Mouse (Mus musculus): Measurements from ENCODE around the gene A630089N07Rik. TPM values are rescaled to one million over a fixed set of nuclear protein-coding genes. Genes with fewer than 3 reads are reported as not detected.
"Not testable (repeated sequence)": the region's sequence is repeated elsewhere in the genome, so short reads cannot be mapped to it uniquely, and the experiment has no call there.

Gene A630089N07Rik
- polyA plus RNA-seq, 1 experiment from 2014 or later: 17.6 TPM

DNA sequence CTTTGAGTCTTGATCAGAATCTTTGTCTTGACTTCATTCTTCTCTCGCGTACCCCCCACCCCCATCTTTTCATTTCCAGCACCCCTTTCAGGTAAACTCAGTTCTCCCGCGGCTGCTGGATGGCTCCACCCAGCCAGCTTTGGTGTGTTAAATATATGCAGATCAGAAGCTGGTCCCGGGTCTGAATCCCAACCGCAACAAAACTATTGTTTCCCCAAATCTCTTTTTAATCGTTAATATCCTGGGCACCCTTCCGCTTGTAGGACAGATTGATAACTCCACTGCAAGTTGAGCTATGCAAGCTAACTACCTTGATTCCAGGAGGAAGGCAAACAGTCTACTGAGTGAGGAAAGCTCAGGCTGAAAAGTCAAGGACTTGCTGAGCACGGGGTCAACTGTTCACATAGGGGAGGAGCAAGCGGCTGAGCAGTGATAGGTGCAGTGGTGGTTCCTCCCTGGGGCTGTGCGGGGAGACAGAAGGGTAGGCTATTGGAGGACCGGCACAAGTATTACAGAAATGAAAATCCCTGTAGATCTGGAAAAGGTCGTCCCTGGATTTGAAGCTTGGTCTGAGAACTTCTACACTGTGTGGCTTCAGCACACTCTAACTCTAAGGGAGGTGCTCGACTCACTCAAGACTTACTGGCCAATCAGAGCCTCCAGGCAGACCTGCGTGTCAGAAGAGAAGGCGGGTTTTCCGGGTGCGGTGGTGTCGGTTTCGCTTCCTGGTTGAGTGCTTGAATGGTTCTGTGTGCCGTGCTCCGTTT lies 85.5 kb downstream of the A630089N07Rik start, which contains the start of gene B230307C23Rik:
B230307C23Rik (plus strand) TSS at position 700 of the 767 bp plus-strand sequence.
- peak within 1 kb of the TSS; percentile 81 for H3K27ac ChIP-seq (replicated peaks)
- 3% methylated on average over 22 of the region's 22 CpGs for WGBS
- ATAC-seq (ENCODE audit: insufficient number of reproducible peaks, low FRiP score, low TSS enrichment, low read depth): peak; percentile 97

GRCm38 (mm10) chr16:97995849-97996615 lies 86.2 kb downstream of the A630089N07Rik start:
- ATAC-seq (ENCODE audit: insufficient number of reproducible peaks, low FRiP score, low TSS enrichment, low read depth): no peak
- H3K36me3 ChIP-seq: peaks cover 14% of the 10 kb centered on the region; the same call in 1 of the 2 replicates
- H3K4me3 ChIP-seq (replicated peaks): peak overlapping the region; percentile 51
- H3K9ac ChIP-seq: no peak overlapping the region
- WGBS: 4% methylated on average over 1 of the region's 1 CpGs
- H3K27ac ChIP-seq (replicated peaks): no peak overlapping the region
- H3K4me1 ChIP-seq: peaks cover 11% of the 10 kb centered on the region
- 0 out of 2 replicates have a peak, but pooled peaks cover 3% of the 10 kb centered on the region for H3K9me3 ChIP-seq (replicated peaks)
- H3K4me2 ChIP-seq (replicated peaks): peak overlapping the region; percentile 56
- no peaks in the 10 kb centered on the region for H3K27me3 ChIP-seq

More for the DNA sequence above, 85.5 kb downstream of the A630089N07Rik start, which contains the start of gene B230307C23Rik:
- peak within 1 kb of the TSS; percentile 56 for H3K4me2 ChIP-seq (replicated peaks)
- H3K9me3 ChIP-seq (replicated peaks): 0 out of 2 replicates have a peak, but pooled peaks cover 3% of the 10 kb centered on the region
- H3K4me3 ChIP-seq (replicated peaks): peak within 1 kb of the TSS; percentile 51
- peak within 1 kb of the TSS; percentile 16 for H3K9ac ChIP-seq
- peaks cover 14% of the 10 kb centered on the region; the same call in 1 of the 2 replicates for H3K36me3 ChIP-seq
- no peaks in the 10 kb centered on the region for H3K27me3 ChIP-seq
- H3K4me1 ChIP-seq: peaks cover 11% of the 10 kb centered on the region

DNA sequence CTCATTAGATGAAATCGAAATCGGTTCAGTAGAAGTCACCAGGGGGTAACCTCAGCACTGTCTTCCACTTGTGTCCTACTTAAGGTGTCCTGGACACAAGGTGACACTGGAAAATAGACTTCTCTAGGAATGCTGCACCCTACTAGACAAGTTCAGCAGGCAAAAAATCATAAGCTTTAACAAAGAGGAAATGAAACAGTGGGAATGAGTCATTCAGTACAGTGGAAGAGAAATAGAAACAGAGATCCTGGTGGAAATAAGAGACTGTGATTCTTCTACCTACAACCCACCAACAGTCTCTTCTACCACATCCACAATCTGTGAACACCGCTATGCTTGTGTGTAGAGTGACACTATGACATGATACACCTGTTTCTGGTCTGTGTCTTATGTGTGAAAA lies 89.8 kb downstream of the A630089N07Rik start:
- 76% methylated on average over 3 of the region's 3 CpGs for WGBS
- not testable (repeated sequence) for H3K36me3 ChIP-seq; H3K4me2 ChIP-seq (replicated peaks); H3K9me3 ChIP-seq (replicated peaks); H3K4me1 ChIP-seq; H3K9ac ChIP-seq; ATAC-seq (ENCODE audit: insufficient number of reproducible peaks, low FRiP score, low TSS enrichment, low read depth); H3K4me3 ChIP-seq (replicated peaks); H3K27me3 ChIP-seq; H3K27ac ChIP-seq (replicated peaks)

DNA sequence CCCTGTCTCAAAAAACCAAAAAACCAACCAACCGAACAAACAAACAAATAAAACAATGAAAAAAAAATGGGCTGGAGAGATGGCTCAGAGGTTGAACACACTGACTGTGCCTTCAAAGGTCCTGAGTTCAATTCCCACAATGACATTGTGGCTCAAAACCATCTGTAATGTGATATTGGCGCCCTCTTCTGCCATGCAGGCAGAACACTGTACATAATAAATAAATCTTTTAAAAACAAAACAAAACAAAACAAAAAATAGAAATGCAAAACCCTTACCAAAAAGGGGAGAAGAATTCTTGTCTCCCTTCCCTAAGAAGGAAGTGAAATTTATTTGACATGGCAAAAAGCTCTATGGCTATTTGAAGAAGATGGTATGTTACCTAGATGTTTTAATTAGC lies 90.7 kb downstream of the A630089N07Rik start:
- no peak overlapping the region for H3K4me2 ChIP-seq (replicated peaks)
- H3K27me3 ChIP-seq: no peaks in the 10 kb centered on the region
- 0 out of 2 replicates have a peak, but pooled peaks cover 4% of the 10 kb centered on the region for H3K4me1 ChIP-seq
- 84% methylated on average over 2 of the region's 2 CpGs for WGBS
- no peaks in the 10 kb centered on the region for H3K36me3 ChIP-seq
- no peaks in the 10 kb centered on the region for H3K9me3 ChIP-seq (replicated peaks)
- no peak overlapping the region for H3K27ac ChIP-seq (replicated peaks)
- no peak overlapping the region for H3K9ac ChIP-seq
- no peak overlapping the region for H3K4me3 ChIP-seq (replicated peaks)
- ATAC-seq (ENCODE audit: insufficient number of reproducible peaks, low FRiP score, low TSS enrichment, low read depth): no peak

DNA sequence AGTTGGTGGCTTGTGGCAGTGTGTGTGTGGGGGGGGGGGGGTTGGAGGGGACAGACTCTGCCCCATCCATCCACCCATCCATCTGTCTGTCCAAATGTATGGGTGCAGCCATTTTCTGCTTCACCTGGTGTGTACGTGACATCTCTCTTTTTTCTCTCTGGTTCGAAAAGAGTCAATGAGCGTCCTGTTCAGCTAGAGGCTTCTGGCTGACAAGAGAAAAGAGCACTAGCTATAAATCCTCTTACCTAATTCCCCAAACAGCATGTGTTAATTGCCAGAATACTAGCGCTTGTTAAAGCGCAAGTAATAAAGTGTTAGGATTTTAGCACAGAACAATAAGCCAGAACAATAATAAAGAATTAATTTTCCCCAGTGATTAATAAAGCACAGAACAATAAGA lies 97.7 kb downstream of the A630089N07Rik start:
- WGBS: 82% methylated on average over 5 of the region's 5 CpGs
- no peak for ATAC-seq (ENCODE audit: insufficient number of reproducible peaks, low FRiP score, low TSS enrichment, low read depth)
- Histone ChIP-seq H3K4me3 (replicated peaks) (no peak overlapping the region), H3K36me3 (no peaks in the 10 kb centered on the region), H3K4me1 (no peaks in the 10 kb centered on the region), H3K9me3 (replicated peaks) (no peaks in the 10 kb centered on the region), H3K27me3 (no peaks in the 10 kb centered on the region), H3K9ac (no peak overlapping the region), H3K4me2 (replicated peaks) (no peak overlapping the region), H3K27ac (replicated peaks) (no peak overlapping the region)

DNA sequence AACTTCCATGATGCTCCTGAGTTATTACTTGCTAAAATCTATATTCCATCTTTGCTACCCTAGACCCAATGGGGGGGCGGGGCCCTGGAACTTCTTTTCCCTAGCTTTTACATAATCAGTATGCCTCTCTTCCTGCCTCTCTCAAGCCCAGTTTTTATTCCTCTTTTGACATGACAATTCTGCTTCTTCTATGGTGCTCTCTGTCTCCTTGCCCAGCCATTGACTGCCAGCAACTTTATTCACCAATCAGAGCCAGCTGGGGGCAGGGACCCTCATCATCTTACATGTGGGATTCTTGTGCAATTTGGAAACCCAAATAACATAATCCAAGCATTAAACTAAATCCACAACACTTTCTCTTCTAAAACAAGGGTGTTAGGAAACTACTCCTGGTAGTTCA lies 100.9 kb downstream of the A630089N07Rik start:
- Histone ChIP-seq H3K4me1 (no peaks in the 10 kb centered on the region), H3K27ac (replicated peaks) (no peak overlapping the region), H3K9me3 (replicated peaks) (no peaks in the 10 kb centered on the region), H3K27me3 (no peaks in the 10 kb centered on the region), H3K4me3 (replicated peaks) (no peak overlapping the region), H3K4me2 (replicated peaks) (no peak overlapping the region), H3K9ac (no peak overlapping the region), H3K36me3 (no peaks in the 10 kb centered on the region)
- 77% methylated on average over 1 of the region's 1 CpGs for WGBS
- ATAC-seq (ENCODE audit: insufficient number of reproducible peaks, low FRiP score, low TSS enrichment, low read depth): no peak

DNA sequence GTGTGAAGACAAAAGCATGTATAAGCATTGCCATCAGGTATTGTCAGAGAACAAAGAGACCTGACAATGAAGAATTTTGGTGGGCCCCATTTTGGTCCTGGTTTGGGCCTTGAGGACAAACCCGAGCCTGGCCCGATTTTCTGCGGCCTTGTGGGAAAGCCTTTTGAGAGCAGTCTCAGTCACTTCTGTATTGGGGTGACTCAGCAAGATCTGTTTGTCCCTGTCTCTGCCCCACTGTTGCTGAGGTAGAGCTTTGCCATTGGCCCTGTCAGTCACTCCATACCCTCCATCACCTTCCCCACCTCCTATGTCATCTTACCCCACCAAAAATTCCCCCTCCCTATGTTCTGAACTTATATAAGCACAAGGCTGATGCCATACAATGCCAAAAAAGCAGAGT lies 104.5 kb downstream of the A630089N07Rik start:
- Histone ChIP-seq H3K4me3 (replicated peaks) (no peak overlapping the region), H3K27ac (replicated peaks) (no peak overlapping the region), H3K4me1 (no peaks in the 10 kb centered on the region), H3K9ac (no peak overlapping the region), H3K36me3 (no peaks in the 10 kb centered on the region), H3K9me3 (replicated peaks) (no peaks in the 10 kb centered on the region), H3K4me2 (replicated peaks) (no peak overlapping the region), H3K27me3 (no peaks in the 10 kb centered on the region)
- ATAC-seq (ENCODE audit: insufficient number of reproducible peaks, low FRiP score, low TSS enrichment, low read depth): no peak
- WGBS: 77% methylated on average over 3 of the region's 3 CpGs

DNA sequence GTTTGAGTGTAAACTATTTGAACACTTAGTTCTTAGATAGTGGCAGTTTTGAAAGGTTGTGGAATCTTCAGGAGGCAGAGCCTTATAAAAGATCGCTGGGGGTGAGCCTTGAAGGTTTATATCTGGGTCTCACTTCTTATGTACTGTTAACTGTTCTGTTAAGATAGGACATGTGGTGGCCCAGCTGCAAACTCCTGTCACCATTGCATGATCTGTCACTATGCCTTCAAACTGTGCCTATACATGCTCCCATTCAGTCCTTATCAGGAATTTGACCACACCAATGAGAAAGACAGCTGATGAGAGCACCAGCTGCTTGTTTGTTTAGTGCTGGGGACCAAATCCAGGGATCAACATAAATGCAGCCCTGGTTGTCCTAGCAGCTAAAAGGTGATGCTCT lies 105.0 kb downstream of the A630089N07Rik start:
- Histone ChIP-seq H3K27ac (replicated peaks) (no peak overlapping the region), H3K4me3 (replicated peaks) (no peak overlapping the region), H3K27me3 (no peaks in the 10 kb centered on the region), H3K9me3 (replicated peaks) (no peaks in the 10 kb centered on the region), H3K4me1 (no peaks in the 10 kb centered on the region), H3K9ac (no peak overlapping the region), H3K4me2 (replicated peaks) (no peak overlapping the region), H3K36me3 (no peaks in the 10 kb centered on the region)
- 68% methylated on average over 1 of the region's 1 CpGs for WGBS
- ATAC-seq (ENCODE audit: insufficient number of reproducible peaks, low FRiP score, low TSS enrichment, low read depth): no peak

DNA sequence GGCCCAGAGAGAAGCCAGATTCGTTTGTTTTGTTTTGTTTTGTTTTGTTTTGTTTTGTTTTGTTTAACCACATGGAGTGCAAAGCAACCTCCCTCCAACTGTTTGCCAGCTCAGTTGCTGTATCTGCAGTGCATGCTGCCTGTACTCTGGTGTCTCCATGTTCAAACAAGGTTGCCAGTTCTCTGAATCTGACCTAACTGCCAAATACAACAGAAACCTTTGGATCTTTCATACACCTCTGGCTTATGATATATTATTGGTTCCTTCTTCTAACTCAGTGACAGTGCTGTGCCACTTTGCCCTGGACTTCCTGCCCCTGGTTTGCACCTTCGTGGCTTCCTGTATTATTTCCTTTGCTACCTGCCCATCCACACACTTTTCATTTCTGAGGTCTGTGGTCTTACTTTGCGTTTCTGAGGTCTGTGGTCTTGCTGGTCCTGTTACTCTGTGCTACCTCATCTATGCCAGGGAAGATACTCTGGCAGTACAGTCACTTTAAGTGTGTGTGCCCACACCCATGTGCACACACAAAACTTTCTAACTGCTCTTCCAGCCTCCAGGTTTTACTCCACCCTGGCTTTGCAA lies 118.2 kb downstream of the A630089N07Rik start:
- H3K27ac ChIP-seq (replicated peaks): no peak overlapping the region
- WGBS: 82% methylated on average over 3 of the region's 3 CpGs

GRCm38 (mm10) chr16:97962151-97962948 lies 119.9 kb downstream of the A630089N07Rik start, which contains the start of the genes C2cd2 and Zbtb21:
C2cd2 (minus strand) TSS chr16:97962598.
Zbtb21 (minus strand) TSS chr16:97962622.
- H3K4me1 ChIP-seq: peaks cover 20% of the 10 kb centered on the region
- H3K27me3 ChIP-seq: no peaks in the 10 kb centered on the region
- H3K27ac ChIP-seq (replicated peaks): peak within 1 kb of the TSS; percentile 99
- WGBS: under 1% methylated on average over 78 of the region's 78 CpGs
- peak within 1 kb of the TSS; percentile 90 for H3K9ac ChIP-seq
- H3K36me3 ChIP-seq: no peaks in the 10 kb centered on the region
- ATAC-seq (ENCODE audit: insufficient number of reproducible peaks, low FRiP score, low TSS enrichment, low read depth): peak; percentile 98
- no peaks in the 10 kb centered on the region for H3K9me3 ChIP-seq (replicated peaks)
- peak within 1 kb of the TSS; percentile 89 for H3K4me3 ChIP-seq (replicated peaks)
- peak within 1 kb of the TSS; percentile 80 for H3K4me2 ChIP-seq (replicated peaks)

More for the DNA sequence above, 118.2 kb downstream of the A630089N07Rik start:
- Histone ChIP-seq H3K4me1 (peaks cover 17% of the 10 kb centered on the region), H3K9me3 (replicated peaks) (no peaks in the 10 kb centered on the region), H3K36me3 (no peaks in the 10 kb centered on the region), H3K4me2 (replicated peaks) (no peak overlapping the region), H3K27me3 (no peaks in the 10 kb centered on the region), H3K9ac (no peak overlapping the region), H3K4me3 (replicated peaks) (no peak overlapping the region)
- ATAC-seq (ENCODE audit: insufficient number of reproducible peaks, low FRiP score, low TSS enrichment, low read depth): no peak
